Mouse (Mus musculus): ENCODE measurements at regions not wholly inside any gene's neighbourhood (a gene's known extent, or its start where the extent isn't known, plus 50 kb on each side); places are given as distances from the start of the nearest gene placed in this dataset.

GRCm38 (mm10) chr13:103539577-103539976, 205.3 kb upstream of the Mast4 start:
- TF ChIP-seq CTCF (conservative IDR thresholded peaks at IDR 0.05; ENCODE audit: low read length) (no peak), POU5F1 (IDR thresholded peaks at IDR 0.05; ENCODE audit: borderline replicate concordance, low read length) (no peak)
